Mouse (Mus musculus) B cell, adult (primary cell): ENCODE measurements around the gene Gsta1. TPM values are rescaled to one million over a fixed set of nuclear protein-coding genes. Genes with fewer than 3 reads are reported as not detected.

Experiments used
- total RNA-seq: library from RNA; stranded (reverse); gene quantifications from 4 replicates; pipeline ENCODE4 v1.2.4, GENCODE M21; 2023; ENCODE audit not compliant: inconsistent age

Gsta1 gene
- total RNA-seq, result not detected in 4 replicates

DNA sequence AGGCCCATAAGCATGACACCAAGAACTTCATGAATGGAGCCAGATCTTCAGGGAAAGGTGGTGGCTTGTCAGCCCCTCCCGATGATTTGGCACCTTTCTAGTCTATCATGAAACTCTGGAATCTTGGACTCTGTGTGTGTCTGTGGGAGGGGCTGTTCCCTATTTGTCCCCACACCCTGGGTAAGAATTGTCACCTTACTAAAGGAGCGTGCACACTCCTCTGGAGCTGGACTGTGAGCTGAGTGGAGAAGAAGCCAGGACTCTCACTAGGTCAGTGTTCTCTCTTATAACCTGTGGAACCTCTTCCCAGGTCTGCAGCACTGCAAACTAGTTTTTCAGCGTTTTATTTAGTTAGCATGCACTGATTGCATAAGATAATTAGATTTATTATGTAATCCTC, at the start of gene Gsta1:
Gene Gsta1, plus strand, starts transcription at position 196 of the 400 bp plus-strand sequence.

GRCm38 (mm10) chr9:78182474-78182873, 48.0 kb upstream of the Gsta1 start, which contains the start of gene Gsta4:
Gsta4 (plus strand) TSS chr9:78182774.

DNA sequence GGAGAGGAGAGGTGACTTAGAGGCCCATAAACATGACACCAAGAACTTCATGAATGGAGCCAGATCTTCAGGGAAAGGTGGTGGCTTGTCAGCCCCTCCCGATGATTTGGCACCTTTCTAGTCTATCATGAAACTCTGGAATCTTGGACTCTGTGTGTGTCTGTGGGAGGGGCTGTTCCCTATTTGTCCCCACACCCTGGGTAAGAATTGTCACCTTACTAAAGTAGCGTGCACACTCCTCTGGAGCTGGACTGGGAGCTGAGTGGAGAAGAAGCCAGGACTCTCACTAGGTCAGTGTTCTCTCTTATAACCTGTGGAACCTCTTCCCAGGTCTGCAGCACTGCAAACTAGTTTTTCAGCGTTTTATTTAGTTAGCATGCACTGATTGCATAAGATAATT, 26.5 kb downstream of the Gsta1 start, which contains the start of gene Gm3776:
Gene Gm3776, plus strand, starts transcription at position 216 of the 400 bp plus-strand sequence.

DNA sequence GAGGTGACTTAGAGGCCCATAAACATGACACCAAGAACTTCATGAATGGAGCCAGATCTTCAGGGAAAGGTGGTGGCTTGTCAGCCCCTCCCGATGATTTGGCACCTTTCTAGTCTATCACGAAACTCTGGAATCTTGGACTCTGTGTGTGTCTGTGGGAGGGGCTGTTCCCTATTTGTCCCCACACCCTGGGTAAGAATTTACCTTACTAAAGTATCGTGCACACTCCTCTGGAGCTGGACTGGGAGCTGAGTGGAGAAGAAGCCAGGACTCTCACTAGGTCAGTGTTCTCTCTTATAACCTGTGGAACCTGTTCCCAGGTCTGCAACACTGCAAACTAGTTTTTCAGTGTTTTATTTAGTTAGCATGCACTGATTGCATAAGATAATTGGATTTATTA, 59.3 kb downstream of the Gsta1 start, which contains the start of gene Gm10639:
Gene Gm10639, plus strand, starts transcription at position 201 of the 400 bp plus-strand sequence.

Other genes with a start within 250 kb of the Gsta1 start
- gene Gcm1, start 178.7 kb upstream of the Gsta1 start, total RNA-seq, result not detected in 4 replicates
- gene Fbxo9, start 121.6 kb upstream of the Gsta1 start, total RNA-seq, result 34.2 to 44.0 TPM (median 38.2 TPM) in 4 replicates
- gene Ick, start 121.5 kb upstream of the Gsta1 start, total RNA-seq, result 3.5 to 5.0 TPM (median 4.6 TPM) in 4 replicates
- gene Gsta4, start 47.9 kb upstream of the Gsta1 start, total RNA-seq, result 0.54 to 1.2 TPM in 2 of 4 replicates, not detected in the others
- gene Gm3776, start 26.5 kb downstream of the Gsta1 start, total RNA-seq, result not detected in 4 replicates
- not detected in 4 replicates for gene Gm10639, start 59.3 kb downstream of the Gsta1 start, total RNA-seq
- not detected in 4 replicates for gene Omt2a, start 84.1 kb downstream of the Gsta1 start, total RNA-seq
- gene Omt2b, start 96.9 kb downstream of the Gsta1 start, total RNA-seq, result not detected in 4 replicates
- gene Gsta2, start 125.1 kb downstream of the Gsta1 start, total RNA-seq, result not detected in 4 replicates
- not detected in 4 replicates for gene Dppa5a, start 137.5 kb downstream of the Gsta1 start, total RNA-seq
- not detected in 4 replicates for gene Ooep, start 148.1 kb downstream of the Gsta1 start, total RNA-seq
- gene Ddx43, start 165.1 kb downstream of the Gsta1 start, total RNA-seq, result not detected in 4 replicates
- 0.78 to 1.3 TPM (median 1.3 TPM) in 4 replicates for gene Cgas, start 212.6 kb downstream of the Gsta1 start, total RNA-seq
- 22.7 to 26.4 TPM (median 24.0 TPM) in 4 replicates for gene Mto1, start 217.6 kb downstream of the Gsta1 start, total RNA-seq
- 0.57 to 1.0 TPM (median 0.57 TPM) in 3 of 4 replicates, not detected in the other for gene Gm17324, start 218.1 kb downstream of the Gsta1 start, total RNA-seq